Mouse (Mus musculus) cerebellum, postnatal 25 days (tissue): Measurements from ENCODE around the gene Cpa4.

Experiments
- DNase-seq, 2 experiments: peaks; one replicate each; pipeline ENCODE4 v3.0.0; 2021; ENCODE audit warnings: mixed read lengths in 2 of 2

Gene Cpa4

GRCm38 (mm10) chr6:30568069-30568468 is at the start of gene Cpa4:
Gene Cpa4, plus strand, starts transcription at chr6:30568369.
- no peak for DNase-seq

GRCm38 (mm10) chr6:30520400-30520799 is 47.8 kb upstream of the Cpa4 start:
- DNase-seq, result no peak

GRCm38 (mm10) chr6:30525456-30526332 is 42.5 kb upstream of the Cpa4 start:
- DNase-seq, result no peak

GRCm38 (mm10) chr6:30526586-30527515 is 41.3 kb upstream of the Cpa4 start:
- DNase-seq, result no peak

GRCm38 (mm10) chr6:30528800-30529199 is 39.4 kb upstream of the Cpa4 start:
- DNase-seq, result no peak

- peak; percentile 70 to 85 for DNase-seq
Measured at GRCm38 (mm10) chr6:30535340-30535739, 32.8 kb upstream of the Cpa4 start.

GRCm38 (mm10) chr6:30538240-30538639 is 29.9 kb upstream of the Cpa4 start:
- DNase-seq, result no peak

GRCm38 (mm10) chr6:30538800-30539199 is 29.4 kb upstream of the Cpa4 start:
- no peak for DNase-seq

- no peak for DNase-seq
Measured at GRCm38 (mm10) chr6:30541009-30541799, 27.0 kb upstream of the Cpa4 start, which contains the start of gene Cpa2. Gene Cpa2, plus strand, starts transcription at chr6:30541582.

- DNase-seq, result no peak
Measured at GRCm38 (mm10) chr6:30542277-30542676, 25.9 kb upstream of the Cpa4 start.

GRCm38 (mm10) chr6:30543077-30543476 is 25.1 kb upstream of the Cpa4 start:
- DNase-seq, result no peak

- no peak for DNase-seq
Measured at GRCm38 (mm10) chr6:30543851-30544250, 24.3 kb upstream of the Cpa4 start.

GRCm38 (mm10) chr6:30545689-30546088 is 22.5 kb upstream of the Cpa4 start:
- no peak for DNase-seq

- peak; percentile 61 for DNase-seq
Measured at GRCm38 (mm10) chr6:30546571-30547273, 21.4 kb upstream of the Cpa4 start.

- peak; percentile 60 to 78 for DNase-seq
Measured at GRCm38 (mm10) chr6:30547274-30547645, 20.9 kb upstream of the Cpa4 start.

- DNase-seq, result peak; percentile 33 to 40
Measured at GRCm38 (mm10) chr6:30547656-30548306, 20.4 kb upstream of the Cpa4 start.

GRCm38 (mm10) chr6:30549231-30549761 is 18.9 kb upstream of the Cpa4 start:
- peak; percentile 47 to 51 for DNase-seq

- DNase-seq, result no peak
Measured at GRCm38 (mm10) chr6:30550496-30551192, 17.5 kb upstream of the Cpa4 start.

GRCm38 (mm10) chr6:30551193-30551515 is 17.0 kb upstream of the Cpa4 start:
- DNase-seq, result no peak
